Mouse (Mus musculus): ENCODE measurements at regions not wholly inside any gene's neighbourhood (a gene's known extent, or its start where the extent isn't known, plus 50 kb on each side); places are given as distances from the start of the nearest gene placed in this dataset.

GRCm38 (mm10) chr12:45437271-45437670, 362.8 kb upstream of the Stxbp6 start:
- no peak for DNase-seq (ENCODE audit: low read depth)

GRCm38 (mm10) chr12:45399436-45399835, 324.9 kb upstream of the Stxbp6 start:
- no peak for DNase-seq (ENCODE audit: low read depth)

DNA sequence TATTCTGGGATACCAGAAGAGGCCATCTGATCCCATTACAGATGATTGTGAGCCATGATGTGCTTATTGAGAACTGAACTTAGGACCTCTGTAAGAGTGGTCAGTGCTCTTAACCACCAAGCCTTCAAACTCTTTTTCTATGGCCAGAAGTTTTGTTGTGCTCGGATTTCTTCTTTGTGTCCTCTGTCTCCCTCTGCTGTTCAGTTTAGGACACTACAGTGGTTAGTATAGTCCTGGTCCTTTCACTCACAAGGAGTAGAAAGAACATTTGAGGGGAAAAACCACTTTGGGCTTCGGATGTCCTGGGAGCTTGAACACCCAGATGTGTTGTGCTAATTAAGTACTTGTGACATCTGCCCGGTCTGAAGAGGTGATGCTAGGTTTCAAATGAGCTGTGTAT, 310.4 kb upstream of the Stxbp6 start:
- no peak for DNase-seq (ENCODE audit: low read depth)
